Mouse (Mus musculus) cerebellum, postnatal 10 days (tissue): Measurements from ENCODE around the gene Yme1l1.
A peak's percentile ranks its signal among the peaks of the same experiment; 100 is the strongest.

ENCODE experiments used
- DNase-seq, 2 experiments: peaks; one replicate each; pipeline ENCODE4 v3.0.0; 2021; ENCODE audit warnings: mixed read lengths in 2 of 2

Gene Yme1l1

DNA sequence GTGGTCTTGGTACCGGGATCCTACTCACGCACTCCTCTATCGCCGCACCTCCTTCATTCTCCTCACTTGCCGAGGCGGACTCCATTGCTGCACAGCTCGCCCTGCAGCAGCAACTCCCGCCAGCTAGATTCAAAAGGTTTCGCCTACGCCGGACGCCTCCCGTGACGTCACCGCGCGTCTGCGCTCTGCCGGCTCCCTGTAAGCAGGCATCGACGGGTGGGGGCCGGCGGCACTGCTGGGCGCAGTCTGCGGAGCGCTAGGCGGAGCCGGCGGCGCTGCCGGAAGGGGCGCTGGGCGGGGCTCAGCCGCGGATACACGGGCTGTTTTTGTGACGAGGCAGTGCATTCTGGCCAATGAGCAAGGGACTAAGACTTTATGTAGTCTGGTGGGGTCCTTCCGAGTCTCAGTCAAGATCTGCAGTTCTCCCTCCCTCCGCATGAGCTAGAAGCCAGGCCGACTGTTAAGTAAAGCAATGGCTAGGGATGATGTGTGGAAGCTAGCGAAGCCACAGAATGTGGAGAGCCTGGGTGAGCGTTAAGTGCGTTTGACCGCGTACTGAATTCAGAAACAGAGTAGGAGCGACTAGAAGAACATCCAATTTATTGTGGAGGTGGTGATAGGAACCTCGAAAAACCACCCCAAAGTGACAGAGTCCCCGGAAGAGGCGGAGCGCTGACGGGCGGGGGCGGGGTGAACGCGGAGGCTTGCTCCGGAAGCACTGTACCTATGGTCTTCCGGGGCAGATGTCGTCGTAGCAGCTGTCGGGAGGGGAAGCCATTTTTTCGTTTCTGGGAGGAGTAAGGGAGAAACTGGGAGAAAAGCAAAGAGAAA, at the start of gene Yme1l1, which contains the start of gene Mastl:
Gene Yme1l1 (plus strand): TSS at position 593 of the 831 bp plus-strand sequence.
Gene Mastl (minus strand): TSS at position 248 of the 831 bp plus-strand sequence.
- peak; percentile 98 to 99 for DNase-seq

DNA sequence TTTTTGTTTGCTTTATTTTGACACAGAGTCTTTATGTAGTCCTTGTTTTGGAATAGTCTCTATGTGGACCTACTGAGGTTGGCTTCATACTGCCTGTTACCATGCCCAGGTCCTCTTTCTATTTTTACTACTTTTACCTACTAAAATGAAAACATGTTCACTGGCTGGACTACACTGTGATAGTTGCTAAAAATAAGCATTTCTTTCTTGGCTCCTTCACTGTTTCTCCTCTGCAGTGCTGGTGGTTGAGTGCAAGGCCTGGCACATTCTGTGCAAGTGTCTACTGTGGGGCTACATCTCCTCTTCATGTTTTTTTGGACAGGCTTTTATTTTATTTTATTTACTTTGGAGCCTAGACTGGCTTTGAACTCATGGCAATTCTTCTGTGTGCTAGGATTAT, 36.6 kb upstream of the Yme1l1 start:
- no peak for DNase-seq

DNA sequence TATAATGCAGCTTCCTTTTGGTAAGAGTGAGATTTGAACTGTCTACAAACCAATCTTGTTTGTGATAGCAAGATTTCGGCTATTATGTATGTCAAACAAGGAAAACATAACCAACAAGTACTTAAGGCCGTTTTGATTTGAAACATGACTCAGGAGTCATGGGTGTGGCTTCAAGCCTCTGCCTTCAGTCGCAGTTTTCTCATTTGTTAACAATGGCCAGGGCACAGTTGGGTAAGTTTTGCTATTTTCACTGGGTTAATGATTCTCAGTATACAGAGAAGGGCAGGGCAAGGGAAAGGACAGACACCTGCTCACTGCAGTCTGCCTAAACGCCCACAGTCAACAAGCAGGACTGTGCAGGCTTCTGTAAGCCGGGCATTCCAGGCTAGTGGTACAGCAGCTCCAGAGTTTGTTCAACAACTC, 959 bp upstream of the Yme1l1 start:
- DNase-seq: no peak

DNA sequence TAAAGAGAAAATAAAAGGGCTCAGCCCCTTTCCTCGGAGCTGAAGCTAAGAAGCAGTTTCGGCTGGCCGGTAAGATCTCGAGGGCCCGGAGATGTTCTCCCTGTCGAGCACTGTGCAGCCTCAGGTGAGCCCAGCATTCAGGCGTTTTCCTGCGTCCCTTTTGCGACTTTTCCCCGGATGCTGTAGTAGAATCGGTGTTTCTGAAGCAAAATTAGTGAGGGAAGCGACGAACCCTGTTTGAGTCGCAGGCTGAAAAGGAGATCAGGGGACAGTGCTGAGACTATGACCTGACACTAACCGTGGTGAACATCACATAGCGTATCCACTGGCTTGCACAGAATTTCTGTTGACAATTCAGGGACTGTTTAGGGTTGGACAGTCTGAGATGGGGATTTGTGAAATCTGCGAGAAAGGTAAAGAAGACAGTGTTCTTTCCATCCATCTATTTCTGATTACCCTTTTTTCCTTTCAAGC, 476 bp downstream of the Yme1l1 start:
- no peak for DNase-seq

DNA sequence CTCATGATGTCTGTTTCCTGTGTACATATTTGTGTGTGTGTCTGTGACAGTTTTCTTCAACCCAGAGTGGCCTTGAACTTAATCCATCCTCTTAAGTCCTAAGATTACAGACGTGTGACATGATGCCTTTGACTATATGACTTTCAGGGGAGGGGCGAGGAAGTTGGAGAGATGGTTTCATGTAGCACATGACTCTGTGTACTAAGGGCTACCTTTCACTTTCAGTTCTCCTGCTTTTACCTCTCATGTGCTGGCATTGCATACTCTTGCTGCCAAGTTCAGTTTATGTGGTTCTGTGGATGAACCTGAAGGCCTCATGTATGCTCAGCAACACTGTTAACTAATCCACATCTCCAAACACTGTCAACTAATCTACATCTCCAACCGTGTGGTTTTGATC, 16.1 kb downstream of the Yme1l1 start:
- no peak for DNase-seq

DNA sequence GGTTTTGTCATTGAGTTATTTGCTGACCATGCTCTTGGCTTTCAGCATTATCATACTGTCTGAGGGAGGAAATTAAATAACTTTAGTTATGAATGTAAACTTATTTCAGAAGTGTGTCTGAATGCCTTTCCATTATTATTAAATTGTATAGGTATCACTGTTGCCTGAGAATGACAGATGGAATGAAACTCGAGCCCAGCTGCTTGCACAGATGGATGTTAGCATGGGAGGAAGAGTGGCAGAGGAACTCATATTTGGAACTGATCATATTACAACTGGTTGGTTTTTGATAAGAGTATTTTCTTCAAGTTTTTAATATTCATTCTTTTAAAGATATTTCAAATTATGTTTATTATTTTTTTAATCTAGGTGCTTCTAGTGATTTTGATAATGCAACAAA, 38.2 kb downstream of the Yme1l1 start:
- no peak for DNase-seq

DNA sequence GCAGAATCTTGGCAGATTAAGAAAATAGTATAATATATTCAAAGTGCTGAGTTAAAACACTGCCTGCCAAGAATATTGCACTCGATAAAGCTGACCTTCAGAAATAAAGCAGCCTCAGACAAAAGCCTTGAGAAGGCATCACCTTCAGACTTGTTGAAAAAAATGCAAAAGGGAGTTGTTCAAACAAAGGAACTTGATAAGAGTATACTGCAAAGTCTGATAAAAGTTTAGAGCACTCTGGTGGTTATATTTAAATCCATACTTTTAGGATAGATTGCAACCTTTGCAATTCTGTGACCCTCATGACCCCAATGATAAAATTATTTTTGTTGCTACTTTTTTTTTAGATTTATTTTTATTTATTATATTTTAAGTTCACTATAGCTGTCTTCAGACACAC, 44.9 kb downstream of the Yme1l1 start:
- no peak for DNase-seq

DNA sequence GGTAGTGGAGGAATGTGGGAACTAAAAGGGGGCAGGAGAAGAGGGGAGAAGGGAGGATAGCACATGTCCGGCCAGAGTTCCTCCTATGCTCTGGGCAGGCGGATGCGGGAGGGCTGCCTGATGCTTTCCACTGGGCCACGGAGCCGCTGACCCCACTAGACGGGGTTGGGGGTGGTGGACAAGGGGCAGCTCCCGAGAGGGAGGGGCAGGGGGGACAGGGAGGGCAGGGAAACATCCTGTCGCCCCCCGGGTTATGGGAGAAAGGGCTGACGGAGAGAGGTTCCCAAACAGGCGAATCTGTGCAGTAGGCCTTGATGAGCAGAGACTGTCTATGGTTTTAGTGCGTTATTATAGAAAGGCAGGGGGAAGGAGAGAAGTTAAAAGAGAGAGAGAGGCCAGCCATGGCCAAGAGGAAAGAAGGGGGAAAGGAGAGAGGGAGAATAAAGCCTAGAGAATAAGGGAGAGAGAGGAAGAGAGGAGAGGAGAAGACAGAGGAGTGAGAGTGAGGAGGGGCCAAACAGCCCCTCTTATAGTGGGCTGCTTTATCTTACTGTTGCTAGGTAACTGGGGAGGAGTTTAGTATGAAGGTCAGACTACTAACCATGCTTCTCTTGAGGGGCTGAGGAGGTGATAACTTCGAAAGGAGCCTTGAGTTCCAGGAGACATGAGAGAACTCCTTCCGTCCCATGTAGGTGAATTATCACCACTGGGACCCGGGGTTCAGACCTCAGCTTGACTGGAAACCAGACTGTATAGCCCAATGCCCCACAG, 46.9 kb downstream of the Yme1l1 start:
- peak in 1 of 2 experiments; percentile 10 for DNase-seq

DNA sequence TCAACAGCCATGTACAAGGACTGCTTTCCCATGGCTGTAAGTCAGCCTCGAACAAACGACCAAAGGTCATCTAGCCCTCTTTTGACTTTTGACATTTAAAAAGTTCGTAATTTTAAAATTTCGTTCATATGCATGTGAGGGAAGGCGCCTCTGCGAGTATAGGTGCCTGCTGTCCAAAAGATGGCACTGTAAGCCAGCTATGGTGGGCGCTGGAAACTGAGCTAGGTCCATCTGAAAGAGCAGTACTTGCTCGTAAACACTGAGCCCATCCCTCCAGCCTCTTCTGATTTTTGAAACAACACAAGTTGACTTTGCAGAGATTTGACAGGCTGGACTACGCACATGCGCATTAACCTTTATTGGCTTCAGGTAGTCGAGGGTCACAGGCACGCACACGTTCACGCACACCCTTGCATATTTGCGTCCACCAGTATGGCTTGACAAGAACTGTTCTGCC, 50.9 kb downstream of the Yme1l1 start, which contains the start of gene 4931423N10Rik:
Gene 4931423N10Rik (plus strand): TSS at position 407 of the 457 bp plus-strand sequence.
- DNase-seq: peak in 1 of 2 experiments; percentile 15

DNA sequence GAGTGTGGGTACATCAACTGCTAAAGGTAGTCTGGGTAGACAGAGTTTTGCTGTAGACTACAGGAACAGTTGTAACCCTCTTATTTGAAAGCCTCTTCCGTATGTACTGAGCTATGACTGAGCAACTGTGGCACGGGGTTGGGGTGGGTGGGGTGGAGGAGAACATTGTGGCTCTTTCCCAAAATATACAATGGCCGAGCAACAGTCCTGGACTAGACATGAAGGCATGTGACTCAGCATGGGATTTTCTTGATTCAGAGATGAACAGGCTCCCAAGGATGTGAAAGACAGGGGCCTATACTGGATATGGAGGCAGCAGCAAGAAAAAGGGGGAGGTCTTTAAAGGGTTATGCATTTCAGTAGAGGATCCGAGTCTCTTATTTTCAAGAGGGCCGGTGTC, 57.5 kb downstream of the Yme1l1 start:
- DNase-seq: no peak

DNA sequence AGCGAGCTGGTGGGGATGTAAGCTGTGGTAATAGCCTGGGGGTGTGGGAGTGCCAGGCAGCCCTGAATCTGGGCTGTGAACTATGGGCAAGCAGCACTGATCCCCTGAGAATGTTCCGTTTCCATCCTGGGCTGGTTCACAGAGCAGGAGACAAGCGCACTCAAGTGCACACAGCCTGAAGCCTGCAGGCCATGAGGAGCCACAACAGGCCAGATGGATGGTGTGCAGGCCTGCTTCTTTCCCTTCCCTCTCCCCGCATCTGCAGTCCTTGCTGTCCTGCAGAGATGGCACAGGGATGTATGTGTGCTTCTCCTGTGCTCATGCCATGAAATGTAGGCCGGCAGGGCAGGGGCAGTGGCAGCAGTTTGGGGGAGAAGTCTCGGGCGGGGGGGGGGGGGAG, 69.0 kb downstream of the Yme1l1 start:
- DNase-seq: no peak

DNA sequence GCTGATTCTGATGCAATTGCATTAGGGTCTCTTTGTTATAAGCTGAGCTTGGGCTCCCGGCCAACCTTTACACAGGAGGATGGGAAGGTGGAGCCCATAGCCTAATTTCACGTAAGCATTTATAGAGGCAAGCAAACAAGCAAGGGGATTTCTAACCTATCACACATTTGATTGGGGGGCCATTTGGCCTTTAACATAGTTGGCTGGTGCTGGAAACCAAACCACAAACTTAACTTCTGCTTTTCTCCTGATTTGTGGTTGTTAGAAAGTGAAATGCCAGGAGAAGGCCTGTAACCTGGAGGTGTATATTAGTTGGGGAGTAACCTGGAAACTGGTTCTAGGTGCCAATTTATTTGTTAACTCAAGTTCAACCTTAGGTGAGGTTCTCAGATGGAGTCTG, 72.3 kb downstream of the Yme1l1 start:
- no peak for DNase-seq

DNA sequence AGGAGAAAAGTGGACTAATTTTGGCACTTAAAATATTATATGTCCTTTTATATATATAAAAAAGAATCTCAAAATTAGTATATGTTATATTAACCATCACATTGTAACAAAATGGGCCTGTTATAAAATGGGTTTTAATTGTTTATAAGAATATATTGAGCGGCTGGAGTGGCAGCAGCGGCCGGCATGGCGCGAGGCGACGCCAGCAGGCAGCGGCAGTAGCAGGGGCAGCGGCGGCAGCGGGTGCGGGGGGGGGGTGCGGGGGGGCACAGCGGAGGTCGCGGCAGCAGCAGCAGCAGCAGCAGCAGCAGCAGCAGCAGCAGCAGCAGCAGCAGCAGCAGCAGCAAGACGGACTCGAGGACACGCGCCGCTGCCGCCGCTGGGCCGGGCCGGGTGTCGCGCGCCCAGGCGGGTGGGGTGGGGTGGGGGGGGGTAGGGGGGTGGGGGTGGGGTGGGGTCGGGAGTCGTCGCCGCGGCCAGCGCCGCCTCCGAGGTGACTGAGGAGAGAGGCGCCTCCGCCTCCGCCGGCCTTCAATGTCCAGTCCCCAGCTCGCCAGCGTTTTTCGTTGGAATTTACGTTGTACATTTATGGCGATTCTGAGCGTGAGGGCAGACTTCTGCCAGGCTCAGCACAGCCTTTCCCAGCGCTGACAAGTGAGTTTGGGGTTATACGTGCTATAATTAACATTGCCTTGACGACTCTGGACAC, 78.0 kb downstream of the Yme1l1 start:
- peak; percentile 54 for DNase-seq
